Mouse (Mus musculus) liver, postnatal 0 days (tissue): Measurements from ENCODE around the gene Gm1123. TPM values are rescaled to one million over a fixed set of nuclear protein-coding genes. Genes with fewer than 3 reads are reported as not detected.

ENCODE experiments used
- ATAC-seq: fragments of 200-750 bp; cut with Nextera tagmentation; 2 replicates; pipeline ENCODE4 v1.8.0; 2017; ENCODE audit warnings: mild to moderate bottlenecking, moderate library complexity
- DNase-seq: peaks from one replicate; pipeline ENCODE4 v3.0.0-alpha.2; 2016
- H3K27ac ChIP-seq: fragments of 300-500 bp; sonication (generic); 2 replicates; pipeline ENCODE4 v1.5.1; 2014; ENCODE audit warnings: antibody characterized with exemption, moderate library complexity, mild to moderate bottlenecking, low read depth
- H3K27me3 ChIP-seq: fragments of 300-500 bp; sonication (generic); 2 replicates; pipeline ENCODE4 v1.6.1; 2014; ENCODE audit warnings: low read length, control low read depth, mixed read lengths; ENCODE audit not compliant: insufficient read depth
- H3K36me3 ChIP-seq: fragments of 300-500 bp; sonication (generic); replicated peaks from 2 replicates; pipeline ENCODE4 v1.6.1; 2014; ENCODE audit warnings: mild to moderate bottlenecking, control low read depth, low read length, moderate library complexity, mixed read lengths; ENCODE audit not compliant: insufficient read depth
- H3K4me1 ChIP-seq: fragments of 300-500 bp; sonication (generic); 2 replicates; pipeline ENCODE4 v1.6.1; 2014; ENCODE audit warnings: antibody characterized with exemption, mild to moderate bottlenecking, control low read depth; ENCODE audit not compliant: insufficient read depth
- H3K4me2 ChIP-seq: fragments of 300-500 bp; sonication (generic); 2 replicates; pipeline ENCODE4 v1.6.1; 2014; ENCODE audit warnings: low read depth, mild to moderate bottlenecking, low read length, moderate library complexity, mixed read lengths
- H3K4me3 ChIP-seq: fragments of 300-500 bp; sonication (generic); 2 replicates; pipeline ENCODE4 v1.5.1; 2014; ENCODE audit warnings: low read depth, low read length
- H3K9ac ChIP-seq: fragments of 300-500 bp; sonication (generic); replicated peaks from 2 replicates; pipeline ENCODE4 v1.6.1; 2014; ENCODE audit warnings: mild to moderate bottlenecking, moderate library complexity
- H3K9me3 ChIP-seq: fragments of 300-500 bp; sonication (generic); 2 replicates; pipeline ENCODE4 v1.6.1; 2016; ENCODE audit warnings: mild to moderate bottlenecking, control low read depth, low read length, mixed read lengths
- CTCF ChIP-seq: sonication (generic); IDR thresholded peaks from 2 replicates; pipeline ENCODE4 v1.5.1; 2016; ENCODE audit warnings: antibody characterized with exemption, low read depth
- EP300 ChIP-seq: IDR thresholded peaks from 2 replicates; pipeline ENCODE4 v1.6.1; 2016; ENCODE audit warnings: antibody characterized with exemption, low read depth, mild to moderate bottlenecking
- WGBS: fragments of 180-500 bp; shearing (Covaris S2); extraction: QIAGEN DNeasy Blood & Tissue Kit; methylation state at CpG from one replicate; pipeline ENCODE4 v1.1.7; 2014; ENCODE audit not compliant: insufficient replicate concordance; 5-methylcytosine and 5-hydroxymethylcytosine counted together
- polyA plus RNA-seq: library from polyadenylated mRNA; unstranded; fragments of >200 nt; fragmentation: Nextera tagmentation; extraction: Ambion mirVana; gene quantifications from 2 replicates; pipeline ENCODE4 v1.2.1, GENCODE M21; 2015

Gene Gm1123
- polyA plus RNA-seq, 1 experiment from 2014 or later: not detected

DNA sequence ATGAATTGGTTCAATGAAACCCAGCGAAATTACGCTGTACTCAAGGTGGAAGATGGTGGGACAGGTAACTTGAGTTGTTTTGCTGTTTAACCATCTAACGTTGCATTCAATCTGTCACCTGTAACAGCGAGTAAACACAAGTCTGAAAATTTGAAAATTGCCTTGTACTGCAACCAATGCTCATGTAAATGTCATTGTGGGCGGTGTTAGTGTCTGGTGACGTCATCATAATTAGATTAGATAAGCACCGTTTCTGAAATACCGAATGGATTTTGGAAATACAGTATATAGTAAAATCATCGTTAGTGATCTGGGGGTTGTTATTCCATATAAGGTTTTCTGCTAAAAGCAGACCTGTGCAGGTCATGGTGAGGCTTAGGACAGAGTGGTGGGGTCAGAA lies 48.4 kb downstream of the Gm1123 start:
- TF ChIP-seq EP300: no peak
- ATAC-seq: no peak
- WGBS: 45% methylated on average over 9 of the region's 9 CpGs
- no peaks in the 10 kb centered on the region for H3K9me3 ChIP-seq
- no peak overlapping the region for H3K27ac ChIP-seq
- H3K9ac ChIP-seq: peak overlapping the region; percentile 80
- H3K4me2 ChIP-seq: peak overlapping the region; percentile 100
- no peak for DNase-seq
- H3K27me3 ChIP-seq: 0 out of 2 replicates have a peak, but pooled peaks cover 15% of the 10 kb centered on the region
- no peaks in the 10 kb centered on the region for H3K36me3 ChIP-seq
- peak overlapping the region; percentile 80 for H3K4me3 ChIP-seq
- peaks cover 17% of the 10 kb centered on the region for H3K4me1 ChIP-seq

DNA sequence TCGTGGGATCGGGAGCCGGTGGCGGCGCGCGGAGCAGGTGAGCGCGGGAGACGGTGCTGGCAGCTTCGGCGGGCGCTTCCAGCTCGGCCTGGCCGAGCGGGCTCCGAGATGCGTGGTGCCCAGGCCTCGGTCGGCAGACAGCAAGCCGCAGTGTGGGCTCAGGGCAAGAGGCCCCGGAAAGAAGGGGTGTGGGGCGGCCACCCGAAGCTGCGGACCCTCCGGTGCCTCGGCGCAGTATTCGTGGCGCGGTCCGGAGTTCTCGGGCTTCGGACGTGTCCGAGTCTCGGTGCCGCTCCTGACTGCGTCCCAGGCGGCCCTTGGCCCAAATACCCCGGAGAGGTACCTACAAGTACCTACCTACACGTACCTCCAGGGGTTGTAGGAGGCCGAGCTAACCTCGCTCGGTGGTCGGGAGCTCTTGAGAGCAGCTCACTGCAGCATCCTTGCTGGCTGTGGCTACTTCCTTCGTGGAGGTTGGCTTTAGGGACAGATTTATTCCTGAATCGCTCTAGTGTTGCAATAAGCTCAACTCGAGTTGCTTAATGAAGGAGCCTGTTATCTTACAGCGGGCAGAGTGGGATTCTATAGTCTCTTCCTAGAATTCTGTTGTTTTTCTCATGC lies 48.9 kb downstream of the Gm1123 start:
- ATAC-seq: peak; percentile 19
- H3K27me3 ChIP-seq: 0 out of 2 replicates have a peak, but pooled peaks cover 16% of the 10 kb centered on the region
- H3K27ac ChIP-seq: no peak overlapping the region
- peaks cover 17% of the 10 kb centered on the region for H3K4me1 ChIP-seq
- no peaks in the 10 kb centered on the region for H3K9me3 ChIP-seq
- H3K4me2 ChIP-seq: peak overlapping the region; percentile 100
- DNase-seq: no peak
- peak overlapping the region; percentile 80 for H3K4me3 ChIP-seq
- H3K9ac ChIP-seq: peak overlapping the region; percentile 80
- WGBS: under 1% methylated on average over 47 of the region's 50 CpGs
- no peaks in the 10 kb centered on the region for H3K36me3 ChIP-seq
- no peak for TF ChIP-seq EP300
- TF ChIP-seq CTCF: no peak

DNA sequence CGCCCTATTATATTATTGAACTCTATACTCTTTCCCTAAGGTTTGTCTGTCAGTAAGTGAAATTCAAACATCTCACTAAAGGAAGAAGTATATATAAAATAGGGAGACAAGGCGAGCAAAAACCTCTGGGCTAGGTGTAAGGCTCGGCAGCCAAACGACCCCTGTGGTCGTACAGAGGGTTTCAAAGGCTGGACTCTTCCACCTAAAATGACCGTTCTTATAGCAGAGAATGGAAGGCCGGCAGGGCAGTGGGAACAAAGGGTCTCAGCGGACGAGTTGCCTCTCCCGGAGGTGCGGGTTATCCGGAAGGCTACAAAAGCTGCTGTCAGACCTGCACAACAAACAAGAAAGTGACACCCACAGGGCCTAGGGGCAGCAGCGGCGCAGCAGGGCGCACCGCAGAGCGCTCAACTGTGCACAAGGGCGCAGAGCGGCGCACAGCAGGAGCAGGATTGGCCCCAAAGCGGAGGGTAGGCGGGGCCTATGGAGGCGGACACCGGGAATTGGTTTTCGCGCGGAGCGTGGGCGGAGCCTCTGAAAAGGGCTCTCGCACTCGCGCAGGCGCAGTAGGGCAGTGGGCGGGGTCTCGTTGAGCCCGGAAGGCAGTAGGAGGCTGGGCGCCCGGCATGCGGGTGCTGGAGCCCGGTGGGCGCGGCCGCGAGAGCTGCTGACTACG lies 49.6 kb downstream of the Gm1123 start, which contains the start of gene Faim:
Gene Faim, plus strand, starts transcription at position 574 of the 676 bp plus-strand sequence.
- H3K4me1 ChIP-seq: peaks cover 17% of the 10 kb centered on the region
- 2% methylated on average over 45 of the region's 45 CpGs for WGBS
- no peaks in the 10 kb centered on the region for H3K9me3 ChIP-seq
- peak; percentile 100 for DNase-seq
- 0 out of 2 replicates have a peak, but pooled peaks cover 16% of the 10 kb centered on the region for H3K27me3 ChIP-seq
- peak within 1 kb of the TSS; percentile 80 for H3K4me3 ChIP-seq
- peak; percentile 99 for ATAC-seq
- no peak for TF ChIP-seq EP300
- peak; percentile 29; the same call in 1 of the 2 replicates for TF ChIP-seq CTCF
- peak within 1 kb of the TSS; percentile 80 for H3K9ac ChIP-seq
- no peaks in the 10 kb centered on the region for H3K36me3 ChIP-seq
- H3K27ac ChIP-seq: no peak within 1 kb of the TSS; the same call in 1 of the 2 replicates
- H3K4me2 ChIP-seq: peak within 1 kb of the TSS; percentile 100

DNA sequence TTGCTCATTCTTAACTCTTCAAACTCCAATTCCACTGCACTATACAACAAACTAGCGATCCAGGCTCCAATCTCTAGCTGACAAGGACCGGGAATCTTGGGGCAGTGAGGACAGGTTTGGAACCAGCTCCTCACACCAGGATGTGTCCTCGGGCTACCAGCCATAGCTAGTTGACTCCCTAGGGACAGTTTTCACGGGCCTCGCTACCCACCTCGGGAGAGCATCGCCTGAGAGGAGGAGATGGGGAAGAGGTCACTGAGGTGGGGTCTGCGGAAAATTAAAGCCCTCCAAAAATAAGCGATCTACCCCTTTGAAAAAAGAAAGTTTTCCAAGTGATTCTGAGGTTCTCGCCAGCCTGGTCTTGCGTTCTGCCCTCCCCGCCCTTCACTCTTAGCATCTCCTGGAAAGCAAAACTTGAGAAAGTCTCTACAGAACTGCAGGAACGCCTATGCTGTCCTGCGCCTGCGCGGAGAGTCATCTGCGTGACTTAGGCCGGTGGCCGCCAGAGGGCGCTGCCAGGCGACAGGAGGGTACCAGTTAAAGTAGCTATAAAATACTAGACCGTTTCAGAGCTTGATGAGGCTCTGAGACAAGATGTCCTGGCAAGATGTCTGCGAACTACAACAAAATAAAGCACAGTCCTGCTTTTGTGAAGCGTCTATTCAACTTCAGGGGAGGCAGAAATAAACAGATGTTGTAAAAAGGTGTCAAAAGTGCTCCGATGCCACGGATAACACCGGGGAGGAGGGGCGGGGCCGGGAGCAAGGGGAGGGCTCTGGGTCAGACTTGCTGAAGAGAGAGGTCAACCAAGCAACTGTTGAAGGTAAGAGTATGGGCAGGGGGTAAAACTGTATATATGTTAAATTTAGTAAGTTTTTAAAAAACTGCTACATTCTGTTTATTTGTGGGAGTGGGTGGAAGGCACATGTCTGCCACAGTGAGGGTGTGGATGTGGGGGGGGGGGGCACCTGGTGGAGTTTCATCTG lies 55.8 kb downstream of the Gm1123 start:
- peaks cover 59% of the 10 kb centered on the region for H3K27me3 ChIP-seq
- no peak for TF ChIP-seq EP300
- TF ChIP-seq CTCF: peak; percentile 93
- 8% methylated on average over 29 of the region's 29 CpGs for WGBS
- ATAC-seq (peak; percentile 73), DNase-seq (peak; percentile 90)
- H3K36me3 ChIP-seq: no peaks in the 10 kb centered on the region
- H3K4me1 ChIP-seq: no peaks in the 10 kb centered on the region; the same call in 1 of the 2 replicates
- no peak overlapping the region for H3K9ac ChIP-seq
- no peaks in the 10 kb centered on the region for H3K9me3 ChIP-seq
- no peak overlapping the region; the same call in 1 of the 2 replicates for H3K4me3 ChIP-seq
- peak overlapping the region; percentile 24 for H3K4me2 ChIP-seq
- no peak overlapping the region for H3K27ac ChIP-seq

DNA sequence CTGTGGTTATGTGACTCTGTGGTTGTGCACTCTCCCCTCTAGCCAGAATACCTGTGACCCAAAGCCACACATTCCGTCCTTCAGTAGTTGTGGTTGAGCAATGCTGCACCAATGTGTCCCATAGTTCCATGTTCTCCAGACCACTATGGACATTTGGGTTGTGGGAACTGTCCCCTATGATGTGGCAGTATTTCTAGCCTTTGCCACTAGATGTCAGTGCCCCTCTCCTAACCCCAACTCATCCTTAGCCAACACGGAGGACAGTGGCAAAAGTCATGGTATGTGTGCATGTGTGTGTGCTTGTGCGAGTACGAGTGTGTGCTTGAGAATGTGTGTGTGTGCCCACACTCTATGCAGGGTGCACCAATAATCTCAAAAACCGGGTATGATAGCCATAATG lies 59.0 kb downstream of the Gm1123 start:
- DNase-seq (no peak), ATAC-seq (no peak)
- H3K36me3 ChIP-seq: no peaks in the 10 kb centered on the region
- peak; percentile 61 for TF ChIP-seq CTCF
- TF ChIP-seq EP300: no peak
- peaks cover 74% of the 10 kb centered on the region for H3K27me3 ChIP-seq
- H3K9ac ChIP-seq: no peak overlapping the region
- no peak overlapping the region for H3K4me2 ChIP-seq
- 24% methylated on average over 5 of the region's 5 CpGs for WGBS
- H3K27ac ChIP-seq: no peak overlapping the region
- no peak overlapping the region for H3K4me3 ChIP-seq
- no peaks in the 10 kb centered on the region for H3K9me3 ChIP-seq
- no peaks in the 10 kb centered on the region; the same call in 1 of the 2 replicates for H3K4me1 ChIP-seq

DNA sequence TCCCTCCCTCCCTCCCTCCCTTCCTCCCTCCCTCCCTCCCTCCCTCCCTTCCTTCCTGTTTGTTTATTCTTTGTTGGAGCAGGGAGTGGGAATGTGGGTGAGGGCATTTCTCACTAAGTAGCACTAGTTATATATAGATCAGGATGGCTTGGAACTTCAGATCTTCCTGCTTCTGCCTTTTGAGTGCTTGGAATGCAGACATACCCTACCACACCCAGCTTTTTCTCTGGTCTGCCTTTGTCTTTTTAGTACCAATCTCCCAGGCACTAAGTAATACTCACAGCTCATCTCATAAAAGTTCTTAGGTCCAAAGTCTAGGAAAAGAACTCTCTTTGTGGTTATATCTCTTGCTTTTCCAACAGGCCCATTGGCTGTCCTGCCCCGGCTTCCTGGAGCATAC lies 59.4 kb downstream of the Gm1123 start:
- Histone ChIP-seq H3K4me2 (no peak overlapping the region), H3K9ac (no peak overlapping the region), H3K27ac (no peak overlapping the region), H3K9me3 (no peaks in the 10 kb centered on the region), H3K27me3 (peaks cover 78% of the 10 kb centered on the region), H3K4me3 (no peak overlapping the region), H3K36me3 (no peaks in the 10 kb centered on the region), H3K4me1 (no peaks in the 10 kb centered on the region; the same call in 1 of the 2 replicates)
- WGBS: 71% methylated on average over 1 of the region's 1 CpGs
- no peak for DNase-seq
- no peak for TF ChIP-seq EP300
- no peak for TF ChIP-seq CTCF
- ATAC-seq: no peak
